Mouse (Mus musculus) kidney, adult 2 months (tissue): ENCODE measurements around the gene Bmpr1b. TPM values are rescaled to one million over a fixed set of nuclear protein-coding genes. Genes with fewer than 3 reads are reported as not detected.

ENCODE experiments used
- DNase-seq: peaks from one replicate; pipeline ENCODE4 v3.0.0; 2021
- H3K27ac ChIP-seq: fragments of 200-500 bp; 2 replicates; pipeline ENCODE4 v1.5.1; 2012; ENCODE audit warnings: low read depth, low read length, control low read depth, inconsistent platforms; ENCODE audit not compliant: insufficient read depth
- H3K27me3 ChIP-seq: fragments of 200-500 bp; replicated peaks from 2 replicates; pipeline ENCODE4 v1.6.1; 2012; ENCODE audit warnings: mild to moderate bottlenecking, moderate library complexity, low read length, inconsistent platforms; ENCODE audit not compliant: control insufficient read depth, insufficient read depth
- H3K36me3 ChIP-seq: fragments of 200-500 bp; 2 replicates; pipeline ENCODE4 v1.6.1; 2012; ENCODE audit warnings: mild to moderate bottlenecking, moderate library complexity, low read length, inconsistent platforms; ENCODE audit not compliant: control insufficient read depth, insufficient read depth
- H3K4me1 ChIP-seq: fragments of 200-500 bp; 2 replicates; pipeline ENCODE4 v1.6.1; 2011; ENCODE audit warnings: low read length; ENCODE audit not compliant: control insufficient read depth, insufficient read depth
- H3K4me3 ChIP-seq: fragments of 200-500 bp; 2 replicates; pipeline ENCODE4 v1.5.1; 2011; ENCODE audit warnings: mild to moderate bottlenecking, low read depth, low read length, control low read depth; ENCODE audit not compliant: insufficient read depth
- CTCF ChIP-seq: fragments of 200-500 bp; conservative IDR thresholded peaks from 2 replicates; pipeline ENCODE4 v1.5.1; 2011; ENCODE audit warnings: low read depth, mild to moderate bottlenecking, control low read depth, low read length, moderate library complexity, mixed read lengths; ENCODE audit not compliant: insufficient read depth, insufficient read length
- POLR2A ChIP-seq: fragments of 200-500 bp; IDR thresholded peaks from one replicate; pipeline ENCODE4 v1.6.1; 2011; ENCODE audit warnings: low read depth, low read length, control low read depth
- WGBS: fragments of 180-500 bp; shearing (Covaris S2); methylation state at CpG from one replicate; pipeline ENCODE4 v1.1.7; 2018; 5-methylcytosine and 5-hydroxymethylcytosine counted together
- polyA plus RNA-seq: library from polyadenylated mRNA; depleted of rRNA; stranded (reverse); fragments of >200 nt; gene quantifications from 2 replicates; pipeline ENCODE4 v1.2.3, GENCODE M21; 2012

Gene Bmpr1b
- polyA plus RNA-seq, 1 experiment, result 2.0 TPM

- TF ChIP-seq POLR2A (no peak), CTCF (no peak)
- Histone ChIP-seq H3K4me3 (no peak overlapping the region), H3K27me3 (no peaks in the 10 kb centered on the region), H3K36me3 (no peaks in the 10 kb centered on the region), H3K4me1 (peaks cover 3% of the 10 kb centered on the region; the same call in 1 of the 2 replicates), H3K27ac (no peak overlapping the region)
- DNase-seq, result peak; percentile 13
- 49% methylated on average over 5 of the region's 5 CpGs for WGBS
These were observed 104.1 kb downstream of the Bmpr1b start for GRCm38 (mm10) chr3:142065111-142065510.

DNA sequence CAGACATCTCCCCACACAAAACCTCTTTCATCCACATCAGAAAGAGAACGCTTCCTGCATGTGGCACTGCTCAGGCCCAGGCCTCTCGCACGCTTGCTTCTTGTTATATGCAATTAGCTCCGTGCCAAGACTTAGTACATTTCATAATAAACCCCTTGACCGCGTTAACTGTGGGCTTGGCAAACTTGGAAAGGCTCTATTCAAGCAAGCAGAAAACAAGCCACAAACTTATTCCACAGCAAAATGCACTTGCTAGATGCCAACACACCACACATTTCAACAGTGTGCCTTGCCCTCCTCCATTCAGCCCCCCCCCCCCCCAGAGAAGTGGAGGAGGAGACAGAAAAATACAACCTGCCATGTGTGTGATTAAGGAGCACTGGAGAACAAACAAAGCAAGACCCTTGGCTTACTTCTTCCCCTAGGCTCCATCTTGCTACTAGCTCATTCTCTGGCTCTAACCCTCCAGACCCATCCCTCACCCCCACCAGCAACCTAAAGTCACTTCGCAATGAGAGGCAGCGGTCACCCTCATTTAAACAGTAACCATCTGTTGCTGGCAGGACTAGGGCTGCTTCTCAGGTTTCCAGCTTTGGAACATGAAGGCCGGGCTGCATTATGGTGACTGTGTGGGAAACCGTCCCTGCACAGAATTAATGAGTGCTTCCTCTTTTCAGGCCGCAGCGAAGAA, 105.5 kb downstream of the Bmpr1b start:
- peak overlapping the region; percentile 16; the same call in 1 of the 2 replicates for H3K27ac ChIP-seq
- TF ChIP-seq POLR2A (no peak), CTCF (no peak)
- peak; percentile 35 for DNase-seq
- H3K4me1 ChIP-seq, result peaks cover 3% of the 10 kb centered on the region; the same call in 1 of the 2 replicates
- no peak overlapping the region for H3K4me3 ChIP-seq
- no peaks in the 10 kb centered on the region for H3K36me3 ChIP-seq
- H3K27me3 ChIP-seq, result no peaks in the 10 kb centered on the region
- 38% methylated on average over 12 of the region's 12 CpGs for WGBS

DNA sequence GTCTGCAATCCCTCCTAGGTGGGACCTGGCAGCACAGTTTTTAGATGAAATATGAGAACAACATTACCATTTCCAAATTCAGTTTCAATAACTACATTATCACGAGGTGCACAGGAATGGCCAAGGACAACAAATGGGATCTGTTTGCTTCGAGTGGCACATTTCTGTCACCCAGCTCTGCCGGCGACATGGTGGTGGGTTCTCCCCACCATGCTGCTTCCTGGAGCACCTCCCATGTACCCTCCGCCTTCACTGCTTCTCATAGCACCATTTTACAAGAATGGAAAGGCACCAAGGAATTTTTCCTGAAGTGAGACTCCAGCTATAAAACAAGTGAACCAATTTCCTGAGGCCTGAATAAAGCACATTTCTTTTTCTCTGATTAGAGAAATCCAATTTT, 108.0 kb downstream of the Bmpr1b start:
- no peak overlapping the region for H3K27ac ChIP-seq
- no peaks in the 10 kb centered on the region for H3K36me3 ChIP-seq
- no peak for DNase-seq
- H3K4me3 ChIP-seq, result no peak overlapping the region
- 84% methylated on average over 5 of the region's 5 CpGs for WGBS
- TF ChIP-seq CTCF (no peak), POLR2A (no peak)
- H3K27me3 ChIP-seq, result no peaks in the 10 kb centered on the region
- H3K4me1 ChIP-seq, result peaks cover 3% of the 10 kb centered on the region; the same call in 1 of the 2 replicates

- Histone ChIP-seq H3K27ac (no peak overlapping the region), H3K36me3 (no peaks in the 10 kb centered on the region), H3K4me3 (no peak overlapping the region), H3K4me1 (peaks cover 3% of the 10 kb centered on the region; the same call in 1 of the 2 replicates), H3K27me3 (no peaks in the 10 kb centered on the region)
- DNase-seq, result no peak
- 90% methylated on average over 3 of the region's 3 CpGs for WGBS
- TF ChIP-seq POLR2A (no peak), CTCF (no peak)
These were observed 109.3 kb downstream of the Bmpr1b start for GRCm38 (mm10) chr3:142059890-142060289.

- Histone ChIP-seq H3K4me1 (no peaks in the 10 kb centered on the region; the same call in 1 of the 2 replicates), H3K27me3 (no peaks in the 10 kb centered on the region), H3K27ac (no peak overlapping the region), H3K36me3 (no peaks in the 10 kb centered on the region), H3K4me3 (no peak overlapping the region)
- DNase-seq, result no peak
- no peak for TF ChIP-seq CTCF
- no peak for TF ChIP-seq POLR2A
- 93% methylated on average over 2 of the region's 2 CpGs for WGBS
These were observed 118.5 kb downstream of the Bmpr1b start for GRCm38 (mm10) chr3:142050681-142051080.

- WGBS, result 81% methylated on average over 3 of the region's 3 CpGs
- Histone ChIP-seq H3K36me3 (no peaks in the 10 kb centered on the region), H3K27ac (no peak overlapping the region), H3K4me3 (no peak overlapping the region), H3K27me3 (no peaks in the 10 kb centered on the region), H3K4me1 (no peaks in the 10 kb centered on the region; the same call in 1 of the 2 replicates)
- TF ChIP-seq POLR2A (no peak), CTCF (no peak)
- DNase-seq, result no peak
These were observed 119.6 kb downstream of the Bmpr1b start for GRCm38 (mm10) chr3:142049610-142050009.

DNA sequence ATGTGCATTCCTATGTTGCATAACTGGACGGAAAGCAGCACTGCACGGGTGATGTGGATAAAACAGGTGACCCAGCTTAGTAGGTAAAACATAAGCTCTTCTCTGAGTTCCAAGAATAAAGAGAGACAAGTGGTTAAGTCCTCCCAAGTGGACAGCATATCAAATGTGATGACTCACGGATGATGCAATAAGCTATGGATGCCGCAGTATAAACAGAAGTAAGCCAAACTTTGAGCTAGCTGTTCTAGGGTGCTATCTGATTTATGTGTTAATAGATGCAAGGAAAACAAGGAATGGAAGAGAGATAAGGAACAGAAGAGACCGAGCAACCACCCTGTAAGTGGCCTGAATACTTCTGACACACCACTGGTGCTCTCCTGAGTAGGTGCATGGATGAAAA, 120.1 kb downstream of the Bmpr1b start:
- Histone ChIP-seq H3K36me3 (no peaks in the 10 kb centered on the region), H3K27me3 (no peaks in the 10 kb centered on the region), H3K27ac (no peak overlapping the region), H3K4me3 (no peak overlapping the region), H3K4me1 (no peaks in the 10 kb centered on the region; the same call in 1 of the 2 replicates)
- TF ChIP-seq POLR2A (no peak), CTCF (no peak)
- DNase-seq, result no peak
- 78% methylated on average over 5 of the region's 5 CpGs for WGBS
